Mouse (Mus musculus): ENCODE data around the gene Tut1. TPM values are rescaled to one million over a fixed set of nuclear protein-coding genes. Genes with fewer than 3 reads are reported as not detected.

Tut1 gene
- total and polyA plus RNA-seq, 2 experiments from 2014 or later: 17.6 to 24.5 TPM

- H3K4me1 ChIP-seq (ENCODE audit: insufficient read depth): peaks cover 11% of the 10 kb centered on the region
- no peak overlapping the region for H3K9ac ChIP-seq
- H3K36me3 ChIP-seq (ENCODE audit: insufficient read depth): peaks cover 43% of the 10 kb centered on the region
- ATAC-seq: no peak
- WGBS: 52% methylated on average over 5 of the region's 5 CpGs
- no peak for TF ChIP-seq CTCF (IDR thresholded peaks at IDR 0.05; ENCODE audit: low read depth)
- no peak overlapping the region for H3K27ac ChIP-seq (ENCODE audit: low read depth, low read length)
- no peaks in the 10 kb centered on the region for H3K27me3 ChIP-seq (ENCODE audit: insufficient read depth, low read length)
- no peaks in the 10 kb centered on the region for H3K9me3 ChIP-seq (ENCODE audit: low read length)
- no peak for DNase-seq
- no peak overlapping the region for H3K4me2 ChIP-seq (ENCODE audit: low read depth)
- H3K4me3 ChIP-seq (ENCODE audit: low read depth, low read length): no peak overlapping the region
Observed at GRCm38 (mm10) chr19:8980771-8981170, 27.1 kb downstream of the Tut1 start.

- 63% methylated on average over 2 of the region's 2 CpGs for WGBS
- Histone ChIP-seq H3K4me3 (ENCODE audit: low read depth, low read length) (no peak overlapping the region), H3K4me1 (ENCODE audit: insufficient read depth) (peaks cover 11% of the 10 kb centered on the region), H3K4me2 (ENCODE audit: low read depth) (no peak overlapping the region), H3K27me3 (ENCODE audit: insufficient read depth, low read length) (no peaks in the 10 kb centered on the region), H3K27ac (ENCODE audit: low read depth, low read length) (no peak overlapping the region), H3K36me3 (ENCODE audit: insufficient read depth) (peaks cover 40% of the 10 kb centered on the region), H3K9me3 (ENCODE audit: low read length) (no peaks in the 10 kb centered on the region), H3K9ac (no peak overlapping the region)
- ATAC-seq (no peak), DNase-seq (no peak)
- no peak for TF ChIP-seq CTCF (IDR thresholded peaks at IDR 0.05; ENCODE audit: low read depth)
Observed at GRCm38 (mm10) chr19:8981450-8982168, 28.0 kb downstream of the Tut1 start.

- Histone ChIP-seq H3K9ac (no peak overlapping the region), H3K9me3 (ENCODE audit: low read length) (no peaks in the 10 kb centered on the region), H3K27ac (ENCODE audit: low read depth, low read length) (no peak overlapping the region), H3K27me3 (ENCODE audit: insufficient read depth, low read length) (no peaks in the 10 kb centered on the region), H3K36me3 (ENCODE audit: insufficient read depth) (peaks cover 33% of the 10 kb centered on the region), H3K4me2 (ENCODE audit: low read depth) (no peak overlapping the region), H3K4me1 (ENCODE audit: insufficient read depth) (peaks cover 11% of the 10 kb centered on the region), H3K4me3 (ENCODE audit: low read depth, low read length) (no peak overlapping the region)
- DNase-seq (no peak), ATAC-seq (no peak)
- no peak for TF ChIP-seq CTCF (IDR thresholded peaks at IDR 0.05; ENCODE audit: low read depth)
- WGBS: 55% methylated on average over 5 of the region's 5 CpGs
Observed at GRCm38 (mm10) chr19:8982303-8983149, 28.9 kb downstream of the Tut1 start.

GRCm38 (mm10) chr19:8983150-8983650 is 29.6 kb downstream of the Tut1 start:
- H3K4me3 ChIP-seq (ENCODE audit: low read depth, low read length): no peak overlapping the region
- TF ChIP-seq CTCF (IDR thresholded peaks at IDR 0.05; ENCODE audit: low read depth): no peak
- H3K27ac ChIP-seq (ENCODE audit: low read depth, low read length): no peak overlapping the region
- H3K9ac ChIP-seq: no peak overlapping the region
- WGBS: 54% methylated on average over 4 of the region's 4 CpGs
- no peak for DNase-seq
- ATAC-seq: no peak
- H3K4me1 ChIP-seq (ENCODE audit: insufficient read depth): peaks cover 11% of the 10 kb centered on the region
- no peaks in the 10 kb centered on the region for H3K27me3 ChIP-seq (ENCODE audit: insufficient read depth, low read length)
- no peaks in the 10 kb centered on the region for H3K9me3 ChIP-seq (ENCODE audit: low read length)
- H3K4me2 ChIP-seq (ENCODE audit: low read depth): no peak overlapping the region
- H3K36me3 ChIP-seq (ENCODE audit: insufficient read depth): peaks cover 26% of the 10 kb centered on the region

GRCm38 (mm10) chr19:8984255-8984868 is 30.7 kb downstream of the Tut1 start:
- H3K4me1 ChIP-seq (ENCODE audit: insufficient read depth): peaks cover 14% of the 10 kb centered on the region
- H3K36me3 ChIP-seq (ENCODE audit: insufficient read depth): peaks cover 14% of the 10 kb centered on the region
- no peak for TF ChIP-seq CTCF (IDR thresholded peaks at IDR 0.05; ENCODE audit: low read depth)
- H3K9ac ChIP-seq: 0 out of 2 replicates have a peak overlapping the region, but pooled peaks have one; percentile 2
- WGBS: 2% methylated on average over 7 of the region's 7 CpGs
- H3K9me3 ChIP-seq (ENCODE audit: low read length): no peaks in the 10 kb centered on the region
- no peak overlapping the region for H3K27ac ChIP-seq (ENCODE audit: low read depth, low read length)
- ATAC-seq (peak; percentile 90), DNase-seq (peak; percentile 89)
- no peak overlapping the region; the same call in 1 of the 2 replicates for H3K4me2 ChIP-seq (ENCODE audit: low read depth)
- H3K4me3 ChIP-seq (ENCODE audit: low read depth, low read length): no peak overlapping the region
- H3K27me3 ChIP-seq (ENCODE audit: insufficient read depth, low read length): peaks cover 4% of the 10 kb centered on the region

- Histone ChIP-seq H3K4me1 (ENCODE audit: insufficient read depth) (peaks cover 24% of the 10 kb centered on the region), H3K27ac (ENCODE audit: low read depth, low read length) (no peak overlapping the region), H3K4me3 (ENCODE audit: low read depth, low read length) (no peak overlapping the region), H3K4me2 (ENCODE audit: low read depth) (no peak overlapping the region), H3K36me3 (ENCODE audit: insufficient read depth) (no peaks in the 10 kb centered on the region), H3K9ac (no peak overlapping the region), H3K27me3 (ENCODE audit: insufficient read depth, low read length) (peaks cover 15% of the 10 kb centered on the region), H3K9me3 (ENCODE audit: low read length) (no peaks in the 10 kb centered on the region)
- no peak for TF ChIP-seq CTCF (IDR thresholded peaks at IDR 0.05; ENCODE audit: low read depth)
- ATAC-seq (no peak), DNase-seq (no peak)
- WGBS: 50% methylated on average over 5 of the region's 5 CpGs
Observed at GRCm38 (mm10) chr19:8985891-8986290, 32.2 kb downstream of the Tut1 start.
